Mouse (Mus musculus) heart, embryonic 15.5 days (tissue): ENCODE results near the gene Vmn1r169. TPM values are rescaled to one million over a fixed set of nuclear protein-coding genes. Genes with fewer than 3 reads are reported as not detected.
"Not testable (repeated sequence)": the region's sequence is repeated elsewhere in the genome, so short reads cannot be mapped to it uniquely, and the experiment has no call there.

Experiments
- ATAC-seq: fragments of 200-750 bp; cut with Nextera tagmentation; replicated peaks from 2 replicates; pipeline ENCODE4 v1.8.0; 2017; ENCODE audit warnings: low read depth, moderate TSS enrichment; ENCODE audit not compliant: insufficient number of reproducible peaks, insufficient read depth, low FRiP score
- H3K27ac ChIP-seq: fragments of 300-500 bp; sonication (generic); 2 replicates; pipeline ENCODE4 v1.5.1; 2015; ENCODE audit warnings: mild to moderate bottlenecking, inconsistent platforms
- H3K27me3 ChIP-seq: fragments of 300-500 bp; sonication (generic); 2 replicates; pipeline ENCODE4 v1.6.1; 2015; ENCODE audit warnings: inconsistent platforms
- H3K36me3 ChIP-seq: fragments of 300-500 bp; sonication (generic); 2 replicates; pipeline ENCODE4 v1.6.1; 2015; ENCODE audit warnings: mild to moderate bottlenecking, inconsistent platforms
- H3K4me1 ChIP-seq: fragments of 300-500 bp; sonication (generic); replicated peaks from 2 replicates; pipeline ENCODE4 v1.6.1; 2015; ENCODE audit warnings: inconsistent platforms
- H3K4me2 ChIP-seq: fragments of 300-500 bp; sonication (generic); 2 replicates; pipeline ENCODE4 v1.6.1; 2015; ENCODE audit warnings: inconsistent platforms, mild to moderate bottlenecking, moderate library complexity
- H3K4me3 ChIP-seq: fragments of 300-500 bp; sonication (generic); 2 replicates; pipeline ENCODE4 v1.5.1; 2015; ENCODE audit warnings: mild to moderate bottlenecking, inconsistent platforms
- H3K9ac ChIP-seq: fragments of 300-500 bp; sonication (generic); 2 replicates; pipeline ENCODE4 v1.6.1; 2015; ENCODE audit warnings: mild to moderate bottlenecking, inconsistent platforms
- H3K9me3 ChIP-seq: fragments of 300-500 bp; sonication (generic); replicated peaks from 2 replicates; pipeline ENCODE4 v1.6.1; 2016; ENCODE audit warnings: inconsistent platforms
- WGBS: fragments of 180-500 bp; shearing (Covaris S2); methylation state at CpG from one replicate; pipeline ENCODE4 v1.1.7; 2015; ENCODE audit warnings: mixed read lengths; 5-methylcytosine and 5-hydroxymethylcytosine counted together
- polyA plus RNA-seq: library from polyadenylated mRNA; unstranded; fragments of >200 nt; fragmentation: Nextera tagmentation; extraction: Ambion mirVana; gene quantifications from 2 replicates; pipeline ENCODE4 v1.2.1, GENCODE M21; 2015

The Vmn1r169 gene
- polyA plus RNA-seq, result not detected in 2 replicates

- not testable (repeated sequence) for H3K27ac ChIP-seq, H3K9me3 ChIP-seq, H3K4me1 ChIP-seq, H3K9ac ChIP-seq, H3K4me3 ChIP-seq, ATAC-seq, H3K27me3 ChIP-seq, H3K36me3 ChIP-seq, H3K4me2 ChIP-seq
- WGBS, result 48% methylated on average over 1 of the region's 2 CpGs
Measured at GRCm38 (mm10) chr7:23575226-23575625, at the start of gene Vmn1r169. Vmn1r169 (plus strand) TSS chr7:23575526.

GRCm38 (mm10) chr7:23539432-23539831, 35.9 kb upstream of the Vmn1r169 start, which contains the start of gene Vmn1r168:
Vmn1r168 (plus strand) TSS chr7:23539732.
- not testable (repeated sequence) for H3K4me2 ChIP-seq, H3K27me3 ChIP-seq, ATAC-seq, H3K9me3 ChIP-seq, H3K36me3 ChIP-seq, H3K9ac ChIP-seq, H3K4me3 ChIP-seq, H3K4me1 ChIP-seq, H3K27ac ChIP-seq
- WGBS, result no CpG with 5 or more reads among the region's 1 CpGs

- H3K27me3 ChIP-seq, ATAC-seq, H3K9ac ChIP-seq, H3K4me2 ChIP-seq, H3K4me1 ChIP-seq, H3K36me3 ChIP-seq, H3K9me3 ChIP-seq, H3K27ac ChIP-seq, H3K4me3 ChIP-seq: not testable (repeated sequence)
- 17% methylated on average over 1 of the region's 1 CpGs for WGBS
Measured at GRCm38 (mm10) chr7:23605875-23606274, 30.5 kb downstream of the Vmn1r169 start, which contains the start of gene Vmn1r170. Vmn1r170 (plus strand) TSS chr7:23606175.

Other genes starting within 250 kb of the Vmn1r169 start
- gene Nlrp5, start 189.6 kb upstream of the Vmn1r169 start, polyA plus RNA-seq, result not detected in 2 replicates
- gene Vmn1r167, start 68.3 kb upstream of the Vmn1r169 start, polyA plus RNA-seq, result not detected in 2 replicates
- gene Vmn1r168, start 35.8 kb upstream of the Vmn1r169 start, polyA plus RNA-seq, result not detected in 2 replicates
- not detected in 2 replicates for gene Vmn1r170, start 30.6 kb downstream of the Vmn1r169 start, polyA plus RNA-seq
- gene Vmn1r171, start 55.2 kb downstream of the Vmn1r169 start, polyA plus RNA-seq, result not detected in 2 replicates
- not detected in 2 replicates for gene Vmn1r172, start 82.8 kb downstream of the Vmn1r169 start, polyA plus RNA-seq
- not detected in 2 replicates for gene Vmn1r173, start 125.2 kb downstream of the Vmn1r169 start, polyA plus RNA-seq
- gene Vmn1r174, start 176.7 kb downstream of the Vmn1r169 start, polyA plus RNA-seq, result not detected in 2 replicates
- not detected in 2 replicates for gene Vmn1r175, start 235.1 kb downstream of the Vmn1r169 start, polyA plus RNA-seq